Mouse (Mus musculus) lung, postnatal 0 days (tissue): ENCODE measurements around the gene Hebp1.

Experiments
- CTCF ChIP-seq: IDR thresholded peaks from 2 replicates; pipeline ENCODE4 v1.5.1; 2016; ENCODE audit warnings: antibody characterized with exemption, mild to moderate bottlenecking
- EP300 ChIP-seq: IDR thresholded peaks from 2 replicates; pipeline ENCODE4 v1.6.1; 2016; ENCODE audit warnings: antibody characterized with exemption, mild to moderate bottlenecking, control low read depth

DNA sequence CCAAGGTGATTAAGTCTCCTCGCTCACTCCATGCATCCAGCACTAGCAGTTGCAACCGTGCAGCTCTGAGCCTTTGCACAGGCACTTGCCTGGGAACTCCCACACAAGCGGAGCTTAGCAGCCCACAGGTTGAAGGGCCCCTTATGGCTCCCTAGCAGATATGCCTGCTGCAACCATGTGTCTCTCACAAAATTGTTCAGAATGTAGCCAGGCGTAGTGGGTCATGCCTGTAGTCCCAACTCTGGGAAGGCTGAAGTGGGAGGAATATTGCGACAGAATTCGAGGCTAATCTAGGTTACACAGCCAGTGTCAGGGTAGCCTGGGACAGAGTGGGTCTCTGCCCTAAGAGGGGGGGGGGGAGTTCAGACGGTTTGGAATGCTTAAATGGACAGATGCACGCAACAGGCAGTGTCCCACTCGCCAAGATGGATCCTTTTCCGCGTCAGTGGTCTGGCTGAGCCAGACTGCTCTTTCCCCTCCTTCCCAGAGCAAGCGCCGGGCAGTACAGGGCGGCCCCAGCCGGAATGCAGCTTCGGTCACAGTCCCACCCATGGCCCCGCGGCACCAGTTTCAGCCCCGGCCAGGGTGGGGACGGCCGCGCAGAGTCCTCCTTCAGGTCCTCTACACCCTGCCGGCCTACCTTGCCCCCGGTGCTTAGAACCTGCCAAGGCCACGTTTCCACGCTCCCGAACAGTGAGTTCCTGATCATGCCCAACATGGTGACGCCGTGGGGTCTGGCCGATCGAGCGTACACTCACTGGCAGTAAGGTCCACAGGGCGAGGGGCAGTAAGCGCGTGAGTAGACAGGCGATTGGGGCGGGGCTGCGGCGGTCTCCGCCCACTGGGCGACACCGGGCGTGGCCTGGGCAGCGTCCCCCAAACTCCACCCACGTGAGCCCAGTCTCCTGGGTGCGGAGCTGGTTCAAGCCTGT is 30.2 kb downstream of the Hebp1 start:
- no peak for TF ChIP-seq CTCF
- no peak for TF ChIP-seq EP300
